Mouse (Mus musculus): ENCODE measurements at regions not wholly inside any gene's neighbourhood (a gene's known extent, or its start where the extent isn't known, plus 50 kb on each side); places are given as distances from the start of the nearest gene placed in this dataset.

GRCm38 (mm10) chr4:31468306-31468705 is 495.6 kb upstream of the Map3k7 start:
- ATAC-seq (ENCODE audit: poor library complexity, severe bottlenecking), result no peak

- no peak for ATAC-seq (ENCODE audit: poor library complexity, severe bottlenecking)
These were observed 494.1 kb upstream of the Map3k7 start for GRCm38 (mm10) chr4:31469803-31470202.

- ATAC-seq (ENCODE audit: poor library complexity, severe bottlenecking), result no peak
These were observed 471.4 kb upstream of the Map3k7 start for GRCm38 (mm10) chr4:31492535-31492934.

GRCm38 (mm10) chr4:31493087-31493511 is 470.8 kb upstream of the Map3k7 start:
- no peak for ATAC-seq (ENCODE audit: poor library complexity, severe bottlenecking)

DNA sequence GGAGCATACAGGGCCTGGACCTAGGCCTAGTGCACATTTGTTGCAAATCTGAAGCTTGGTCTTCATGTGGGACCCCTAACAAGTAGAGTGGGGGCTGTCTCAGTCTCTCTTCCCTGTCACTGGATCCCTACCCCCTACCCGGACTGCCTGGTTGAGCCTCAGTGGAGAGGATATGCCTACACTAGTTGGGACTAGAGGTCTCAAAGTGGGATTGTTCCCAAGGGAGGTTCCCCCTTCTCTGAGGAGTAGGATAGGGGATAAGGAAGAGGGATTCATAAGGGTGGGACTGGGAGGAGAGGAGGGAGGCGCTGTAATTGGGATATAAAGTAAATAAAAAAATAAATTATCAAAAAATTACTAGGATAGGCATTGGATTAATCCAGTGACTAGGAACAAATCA is 464.0 kb upstream of the Map3k7 start:
- no peak for ATAC-seq (ENCODE audit: poor library complexity, severe bottlenecking)

DNA sequence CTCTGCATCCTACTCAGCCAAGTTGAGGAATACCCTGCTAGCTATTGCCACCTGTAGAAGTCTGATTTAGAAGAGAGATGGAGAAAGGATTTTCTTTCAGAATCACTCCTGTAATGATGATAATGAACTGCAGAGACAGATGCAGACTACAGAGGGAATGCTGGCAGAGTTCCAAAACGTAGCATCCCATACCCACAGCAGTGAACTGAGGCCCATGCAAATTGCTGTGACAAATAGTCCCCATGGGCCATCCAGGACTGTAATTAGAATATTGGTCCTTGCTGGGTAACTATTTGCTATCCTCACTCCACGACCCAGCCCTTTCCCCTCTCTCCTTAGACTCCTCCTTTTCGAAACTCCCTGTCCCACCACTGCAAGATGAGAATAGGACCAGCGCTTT is 463.5 kb upstream of the Map3k7 start:
- ATAC-seq (ENCODE audit: poor library complexity, severe bottlenecking), result no peak

DNA sequence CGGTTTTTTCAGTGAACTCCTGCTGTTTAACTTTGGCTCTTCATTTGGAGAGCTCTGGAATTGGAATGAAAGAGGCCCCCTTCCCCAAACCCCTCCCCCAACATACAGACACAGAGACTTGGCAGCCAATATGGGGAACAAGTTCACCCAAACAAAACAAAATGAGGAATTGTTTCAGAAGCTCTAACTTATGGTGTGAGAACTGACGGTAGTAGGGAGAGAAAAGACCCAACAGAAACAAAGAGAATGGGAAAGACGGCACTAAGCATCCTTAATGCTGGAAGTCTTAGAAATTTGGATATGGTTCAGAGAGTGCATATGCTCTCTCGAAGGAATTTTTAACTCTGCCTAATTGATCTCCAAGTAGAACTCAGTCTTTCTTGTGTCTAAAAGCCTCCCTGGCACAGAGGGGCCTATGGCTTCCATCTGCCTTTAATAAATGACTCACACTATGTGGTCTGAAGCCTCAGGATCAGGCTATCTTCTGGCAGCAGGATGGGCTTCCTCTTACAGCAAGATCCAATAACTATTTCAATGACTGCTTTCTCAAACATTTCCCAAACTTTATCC is 438.2 kb upstream of the Map3k7 start:
- ATAC-seq (ENCODE audit: poor library complexity, severe bottlenecking), result no peak

- ATAC-seq (ENCODE audit: poor library complexity, severe bottlenecking), result no peak
These were observed 427.1 kb upstream of the Map3k7 start for GRCm38 (mm10) chr4:31536811-31537210.

GRCm38 (mm10) chr4:31553780-31554394 is 410.0 kb upstream of the Map3k7 start:
- no peak for ATAC-seq (ENCODE audit: poor library complexity, severe bottlenecking)

DNA sequence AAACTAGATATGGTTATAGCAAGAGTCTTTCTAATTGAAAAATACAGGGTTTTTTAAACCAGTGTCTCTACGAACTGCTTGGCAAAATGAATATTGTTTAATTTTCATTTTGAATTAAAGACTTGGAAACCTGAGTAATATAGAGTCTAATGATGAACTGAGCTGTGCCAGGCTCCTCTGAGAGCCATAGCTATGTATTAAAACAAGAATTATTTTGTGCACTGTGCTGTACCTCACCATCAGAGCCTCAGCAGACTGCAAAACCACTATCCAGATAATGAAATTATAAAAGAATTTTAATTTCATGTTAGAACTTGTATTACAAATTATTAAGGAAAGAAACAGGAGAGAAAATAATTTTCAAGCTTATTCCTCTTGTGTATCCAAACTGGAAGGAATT is 408.8 kb upstream of the Map3k7 start:
- no peak for ATAC-seq (ENCODE audit: poor library complexity, severe bottlenecking)

DNA sequence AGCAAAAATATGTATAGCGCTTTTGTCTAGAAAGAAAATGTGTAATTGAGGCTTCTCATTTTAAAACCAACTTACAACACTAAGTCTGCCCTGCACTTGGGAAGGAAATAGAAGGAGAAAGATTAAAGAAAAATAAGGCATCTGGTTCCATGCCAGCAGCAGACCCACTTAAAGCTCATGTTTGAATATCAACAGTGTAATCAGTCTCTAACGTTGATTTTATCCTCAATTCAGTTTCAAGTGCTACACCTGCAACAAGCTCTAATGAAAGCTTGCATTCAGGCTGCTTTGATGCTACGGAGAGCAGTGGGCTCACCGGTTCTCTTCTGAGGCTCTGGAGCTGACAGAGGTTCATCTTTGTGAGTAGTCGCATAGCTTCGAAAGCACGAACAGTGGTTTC is 406.6 kb upstream of the Map3k7 start:
- ATAC-seq (ENCODE audit: poor library complexity, severe bottlenecking), result no peak

DNA sequence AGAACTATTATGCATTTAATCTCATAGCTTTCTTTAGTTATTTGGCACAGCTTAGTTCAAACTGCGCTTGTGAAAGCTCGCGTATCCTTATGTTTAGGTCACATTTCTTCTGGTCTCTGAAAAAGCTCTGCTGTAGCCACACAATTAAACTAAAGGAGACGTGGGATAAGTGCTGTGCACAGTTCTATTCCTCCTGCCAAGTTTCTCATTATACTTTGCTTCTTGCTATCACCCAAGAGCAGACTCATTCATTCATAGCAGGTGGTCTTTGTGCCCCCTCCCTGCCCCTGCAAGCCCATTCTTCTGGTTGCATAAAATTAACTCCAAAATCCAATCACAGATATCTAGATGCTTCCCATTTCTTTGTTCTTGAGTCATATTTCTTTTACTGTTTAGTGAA is 403.6 kb upstream of the Map3k7 start:
- no peak for ATAC-seq (ENCODE audit: poor library complexity, severe bottlenecking)

- ATAC-seq (ENCODE audit: poor library complexity, severe bottlenecking), result no peak
These were observed 402.7 kb upstream of the Map3k7 start for GRCm38 (mm10) chr4:31561183-31561582.

GRCm38 (mm10) chr4:31561823-31562222 is 402.1 kb upstream of the Map3k7 start:
- ATAC-seq (ENCODE audit: poor library complexity, severe bottlenecking), result no peak

DNA sequence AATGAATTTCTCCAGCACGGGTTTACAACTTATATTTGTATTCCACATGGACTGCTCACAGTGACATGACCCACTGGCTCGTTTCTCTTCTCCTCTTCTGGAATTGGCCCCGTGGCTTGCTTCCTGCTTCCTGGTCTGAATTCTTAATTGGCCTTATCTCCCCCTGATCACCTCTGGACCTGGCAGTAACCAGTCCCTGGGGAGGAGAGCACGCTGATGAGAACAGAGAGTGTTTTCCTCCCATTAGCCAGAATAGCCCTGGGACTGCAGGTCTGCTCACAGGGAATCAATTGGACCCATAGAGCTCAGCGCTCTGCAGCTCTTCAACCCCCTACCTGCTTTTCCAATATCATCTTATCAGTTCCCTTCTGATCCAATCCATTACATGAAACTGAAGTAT is 397.7 kb upstream of the Map3k7 start:
- no peak for ATAC-seq (ENCODE audit: poor library complexity, severe bottlenecking)

- no peak for ATAC-seq (ENCODE audit: poor library complexity, severe bottlenecking)
These were observed 397.1 kb upstream of the Map3k7 start for GRCm38 (mm10) chr4:31566834-31567233.

DNA sequence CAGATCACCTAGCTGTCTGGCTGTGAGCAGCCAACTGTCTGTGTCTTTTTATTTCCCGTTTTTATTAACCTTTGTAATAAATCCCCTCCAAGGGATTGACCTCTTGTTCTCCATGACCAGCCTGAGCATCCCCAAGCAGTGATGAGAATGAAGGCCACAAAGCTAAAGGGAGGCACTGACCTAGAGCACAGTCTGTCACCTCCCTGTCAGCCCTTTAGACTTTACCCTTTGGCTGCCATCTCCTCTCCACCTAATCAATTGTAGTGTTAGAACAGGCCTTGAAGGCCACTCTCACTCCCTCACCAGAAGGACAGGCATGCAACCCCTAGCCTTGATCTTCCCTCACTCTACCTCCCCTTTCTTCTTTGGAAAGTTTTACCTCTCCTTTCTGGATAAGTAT is 394.2 kb upstream of the Map3k7 start:
- ATAC-seq (ENCODE audit: poor library complexity, severe bottlenecking), result no peak

DNA sequence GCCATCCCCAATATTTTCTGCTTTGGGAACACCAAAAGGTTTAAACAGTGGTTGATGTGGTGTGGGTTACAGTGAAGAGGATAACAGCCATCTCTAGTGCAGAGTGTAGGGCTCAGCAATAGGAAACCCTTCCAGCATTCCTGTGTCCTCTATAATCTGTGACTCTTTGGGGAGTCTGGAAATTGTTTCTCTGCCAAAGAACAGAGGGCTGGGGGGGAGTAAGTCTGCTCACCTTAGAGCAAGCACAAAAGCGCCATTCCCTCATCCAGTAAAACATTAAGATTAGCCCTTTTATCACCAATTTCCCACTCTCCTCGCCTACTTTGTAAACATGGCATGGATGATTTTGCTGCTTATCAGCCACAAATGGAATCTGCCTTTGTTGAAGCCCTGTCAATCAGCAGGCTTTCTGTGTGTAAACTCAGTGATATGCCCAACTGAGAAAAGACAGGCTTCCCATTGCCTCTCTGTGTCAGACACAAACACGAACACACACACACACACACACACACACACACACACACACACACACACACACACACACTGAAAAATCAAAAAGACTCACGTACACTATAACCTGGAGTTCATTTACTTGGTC is 386.8 kb upstream of the Map3k7 start:
- no peak for ATAC-seq (ENCODE audit: poor library complexity, severe bottlenecking)

GRCm38 (mm10) chr4:31583495-31583894 is 380.4 kb upstream of the Map3k7 start:
- no peak for ATAC-seq (ENCODE audit: poor library complexity, severe bottlenecking)

DNA sequence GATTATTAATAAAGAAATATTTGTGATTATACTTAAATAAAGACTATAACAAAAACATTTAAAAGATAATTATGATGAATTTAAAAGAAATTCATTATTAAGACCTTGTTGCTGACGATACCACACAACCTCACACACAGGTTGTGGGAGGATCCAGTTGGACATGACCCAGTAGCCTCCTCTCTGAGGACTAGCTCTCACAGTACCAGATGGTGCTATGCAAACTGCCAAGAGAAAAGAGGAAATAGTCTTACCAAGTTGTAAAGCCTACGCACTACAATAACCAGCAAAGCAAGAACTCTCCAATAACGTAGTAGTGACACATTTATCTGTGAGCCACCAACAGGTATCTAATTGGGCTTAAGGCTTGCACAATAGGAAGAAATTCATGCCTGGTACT is 379.7 kb upstream of the Map3k7 start:
- no peak for ATAC-seq (ENCODE audit: poor library complexity, severe bottlenecking)

- no peak for ATAC-seq (ENCODE audit: poor library complexity, severe bottlenecking)
These were observed 369.8 kb upstream of the Map3k7 start for GRCm38 (mm10) chr4:31594089-31594488.

DNA sequence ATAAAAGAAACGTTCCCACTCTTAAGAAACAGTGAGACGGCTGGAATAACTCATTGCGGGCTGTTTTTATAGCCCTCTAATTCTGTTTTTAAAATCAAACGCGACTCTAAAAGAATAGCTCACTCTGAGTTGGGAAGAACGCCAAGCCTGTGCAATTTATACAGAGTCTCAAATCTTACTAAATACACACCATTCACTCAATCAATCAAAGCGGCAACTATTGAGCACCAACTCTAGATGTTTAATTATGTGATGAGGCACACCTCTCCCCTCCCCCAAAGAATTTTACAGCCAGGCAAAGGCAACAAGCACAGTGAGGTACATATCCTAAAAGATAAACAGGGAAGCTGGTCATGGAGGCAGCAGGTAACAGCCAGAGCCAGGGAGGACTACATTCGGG is 362.4 kb upstream of the Map3k7 start:
- ATAC-seq (ENCODE audit: poor library complexity, severe bottlenecking), result no peak

- no peak for ATAC-seq (ENCODE audit: poor library complexity, severe bottlenecking)
These were observed 360.1 kb upstream of the Map3k7 start for GRCm38 (mm10) chr4:31603776-31604175.

All from megakaryocyte, adult 5-6 weeks (primary cell).